8 mouse cellular contexts compared by ENCODE assay signal in genomic region chr10:128590193-128590690, GRCm38 (mm10). TPM values are rescaled to one million over a fixed set of nuclear protein-coding genes. Genes with fewer than 3 reads are reported as not detected.
DNase-seq lines count a peak whose midpoint lies in the region; ATAC-seq and TF ChIP-seq lines count a peak whose summit lies in the region.

No protein-coding gene starts in this region.

- no peak overlapping the region for H3K27ac ChIP-seq in liver, embryonic 16.5 days (ENCODE audit: low read length)
- H3K27ac ChIP-seq in neural tube, embryonic 11.5 days (ENCODE audit: low read depth, low read length): no peak overlapping the region
- no peak overlapping the region for H3K27ac ChIP-seq in thymus, adult 2 months (ENCODE audit: control insufficient read depth, insufficient read depth, low read length)

- TF ChIP-seq POLR2A in thymus, adult 2 months (IDR thresholded peaks at IDR 0.05; ENCODE audit: control insufficient read depth, extremely low read depth, insufficient read depth, low read length, poor library complexity): no peak

- H3K27me3 ChIP-seq in liver, embryonic 16.5 days (ENCODE audit: control insufficient read depth, insufficient read depth, low read depth, low read length): peaks cover 54% of the 10 kb centered on the region
- H3K27me3 ChIP-seq in neural tube, embryonic 11.5 days (ENCODE audit: control insufficient read depth, insufficient read depth, low read length): peaks cover 26% of the 10 kb centered on the region
- peaks cover 2% of the 10 kb centered on the region; the same call in 1 of the 2 replicates for H3K27me3 ChIP-seq in thymus, adult 2 months (ENCODE audit: control insufficient read depth, insufficient read depth, low read length)

- no peaks in the 10 kb centered on the region for H3K36me3 ChIP-seq in liver, embryonic 16.5 days (ENCODE audit: control insufficient read depth, insufficient read depth)
- H3K36me3 ChIP-seq in neural tube, embryonic 11.5 days (ENCODE audit: control insufficient read depth, insufficient read depth, low read length): no peaks in the 10 kb centered on the region
- no peaks in the 10 kb centered on the region for H3K36me3 ChIP-seq in thymus, adult 2 months (ENCODE audit: control insufficient read depth, insufficient read depth, low read length)

- H3K4me2 ChIP-seq in liver, embryonic 16.5 days (ENCODE audit: low read depth, low read length): peak overlapping the region; percentile 73
- H3K4me2 ChIP-seq in neural tube, embryonic 11.5 days (ENCODE audit: low read depth): peak overlapping the region; percentile 97

- peak overlapping the region; percentile 60 for H3K4me3 ChIP-seq in liver, embryonic 16.5 days (ENCODE audit: low read depth, low read length)
- H3K4me3 ChIP-seq in neural tube, embryonic 11.5 days (ENCODE audit: low read depth, low read length): peak overlapping the region; percentile 63
- H3K4me3 ChIP-seq in thymus, adult 2 months (ENCODE audit: control insufficient read depth, insufficient read depth, low read length): peak overlapping the region; percentile 63

- no peaks in the 10 kb centered on the region for H3K9me3 ChIP-seq in liver, embryonic 16.5 days (replicated peaks; ENCODE audit: control insufficient read depth, low read length)
- no peaks in the 10 kb centered on the region for H3K9me3 ChIP-seq in neural tube, embryonic 11.5 days (ENCODE audit: control insufficient read depth, low read length)

- under 1% methylated on average over 41 of the region's 43 CpGs for WGBS in liver, embryonic 16.5 days (ENCODE audit: insufficient replicate concordance)
- under 1% methylated on average over 33 of the region's 43 CpGs for WGBS in neural tube, embryonic 11.5 days
- WGBS in thymus, adult 2 months: 2% methylated on average over 43 of the region's 43 CpGs

- peak; percentile 100 for TF ChIP-seq CTCF in thymus, adult 2 months (IDR thresholded peaks at IDR 0.05; ENCODE audit: borderline replicate concordance, control insufficient read depth, extremely low read depth, insufficient read depth, low read length, poor library complexity)

- ATAC-seq in liver, embryonic 16.5 days (ENCODE audit: low read depth): peak; percentile 11; the same call in 1 of the 2 replicates
- ATAC-seq in neural tube, embryonic 11.5 days (ENCODE audit: insufficient read depth, low FRiP score, low TSS enrichment): peak; percentile 66

- H3K4me1 ChIP-seq in liver, embryonic 16.5 days (ENCODE audit: control insufficient read depth, low read depth, low read length): peaks cover 16% of the 10 kb centered on the region
- no peaks in the 10 kb centered on the region for H3K4me1 ChIP-seq in neural tube, embryonic 11.5 days (ENCODE audit: control insufficient read depth, insufficient read depth, low read length)
- H3K4me1 ChIP-seq in thymus, adult 2 months (replicated peaks; ENCODE audit: control insufficient read depth, insufficient read depth, low read length): peaks cover 35% of the 10 kb centered on the region

- peak overlapping the region; percentile 47; the same call in 1 of the 2 replicates for H3K9ac ChIP-seq in liver, embryonic 16.5 days (ENCODE audit: low read depth, low read length)
- peak overlapping the region; percentile 53 for H3K9ac ChIP-seq in neural tube, embryonic 11.5 days (ENCODE audit: low read length)

- peak; percentile 59 for DNase-seq in 416B (ENCODE audit: low read depth)
- peak; percentile 12 for DNase-seq in T-cell, adult 2 months (ENCODE audit: low spot score)
- peak; percentile 88 for DNase-seq in embryo, embryonic 10.5 days (ENCODE audit: low spot score)
- DNase-seq in heart, adult 18-20 months: peak; percentile 39 to 80
- DNase-seq in kidney, adult 18-20 months: peak; percentile 83
- DNase-seq in neural tube, embryonic 11.5 days (ENCODE audit: low spot score): peak; percentile 81
- DNase-seq in thymus, adult 2 months: peak; percentile 70

RNA-seq across cellular contexts. Expression of gene Erbb3, which starts 0.8 kb away (rescaled TPM):
- 1 to 10 TPM; 6.4 to 8.6 TPM for total RNA-seq in heart, adult 18-20 months (2021)
- polyA plus RNA-seq in liver, embryonic 16.5 days (2015; fragmentation: Nextera tagmentation; extraction: Ambion mirVana): 4.2 and 5.2 TPM in 2 replicates
- 14.4 and 17.3 TPM in 2 replicates for polyA plus RNA-seq in neural tube, embryonic 11.5 days (2014; fragmentation: Nextera tagmentation; extraction: Ambion mirVana)
- 2.8 and 3.3 TPM in 2 replicates for polyA plus RNA-seq in thymus, adult 2 months (2012; rRNA removed)

RNA-seq across cellular contexts. Expression of gene Pa2g4, which starts 24.5 kb away (rescaled TPM):
- 10 to 100 TPM; 43.1 to 46.0 TPM for total RNA-seq in heart, adult 18-20 months (2021)
- polyA plus RNA-seq in liver, embryonic 16.5 days (2015; fragmentation: Nextera tagmentation; extraction: Ambion mirVana): 96.2 and 103 TPM in 2 replicates
- polyA plus RNA-seq in neural tube, embryonic 11.5 days (2014; fragmentation: Nextera tagmentation; extraction: Ambion mirVana): 245 and 251 TPM in 2 replicates
- 46.8 and 52.9 TPM in 2 replicates for polyA plus RNA-seq in thymus, adult 2 months (2012; rRNA removed)

RNA-seq across cellular contexts. Expression of gene Rps26, which starts 36.3 kb away (rescaled TPM):
- total RNA-seq in heart, adult 18-20 months (2021): 100 to 1,000 TPM; 257 to 282 TPM
- 301 and 353 TPM in 2 replicates for polyA plus RNA-seq in liver, embryonic 16.5 days (2015; fragmentation: Nextera tagmentation; extraction: Ambion mirVana)
- polyA plus RNA-seq in neural tube, embryonic 11.5 days (2014; fragmentation: Nextera tagmentation; extraction: Ambion mirVana): 626 and 686 TPM in 2 replicates
- 988 and 1,135 TPM in 2 replicates for polyA plus RNA-seq in thymus, adult 2 months (2012; rRNA removed)

RNA-seq across cellular contexts. Expression of gene Rpl41, which starts 41.1 kb away (rescaled TPM):
- 1,000 to 10,000 TPM; 1,490 to 1,551 TPM for total RNA-seq in heart, adult 18-20 months (2021)
- polyA plus RNA-seq in liver, embryonic 16.5 days (2015; fragmentation: Nextera tagmentation; extraction: Ambion mirVana): 2,106 and 2,245 TPM in 2 replicates
- 3,132 and 3,213 TPM in 2 replicates for polyA plus RNA-seq in neural tube, embryonic 11.5 days (2014; fragmentation: Nextera tagmentation; extraction: Ambion mirVana)
- 1,821 and 2,108 TPM in 2 replicates for polyA plus RNA-seq in thymus, adult 2 months (2012; rRNA removed)

RNA-seq across cellular contexts. Expression of gene Zc3h10, which starts 42.7 kb away (rescaled TPM):
- 1 to 10 TPM; 7.7 to 8.2 TPM for total RNA-seq in heart, adult 18-20 months (2021)
- polyA plus RNA-seq in liver, embryonic 16.5 days (2015; fragmentation: Nextera tagmentation; extraction: Ambion mirVana): 4.9 and 5.7 TPM in 2 replicates
- 16.6 and 18.3 TPM in 2 replicates for polyA plus RNA-seq in neural tube, embryonic 11.5 days (2014; fragmentation: Nextera tagmentation; extraction: Ambion mirVana)
- polyA plus RNA-seq in thymus, adult 2 months (2012; rRNA removed): 25.6 and 27.1 TPM in 2 replicates

Comparison
In these comparisons a context has a peak if more than half of its experiments do, and no peak if none do; other contexts are left out.
1. DNase-seq: peak in every context shown above with its lines; median percentile 88 in embryo, embryonic 10.5 days; 83 in kidney, adult 18-20 months; 81 in neural tube, embryonic 11.5 days; 70 in thymus, adult 2 months; 60 in heart, adult 18-20 months; 59 in 416B; 12 in T-cell, adult 2 months.